Mouse (Mus musculus): ENCODE results near the gene Abhd17a. TPM values are rescaled to one million over a fixed set of nuclear protein-coding genes. Genes with fewer than 3 reads are reported as not detected.

Gene Abhd17a
- polyA plus RNA-seq, 1 experiment: 220 TPM

DNA sequence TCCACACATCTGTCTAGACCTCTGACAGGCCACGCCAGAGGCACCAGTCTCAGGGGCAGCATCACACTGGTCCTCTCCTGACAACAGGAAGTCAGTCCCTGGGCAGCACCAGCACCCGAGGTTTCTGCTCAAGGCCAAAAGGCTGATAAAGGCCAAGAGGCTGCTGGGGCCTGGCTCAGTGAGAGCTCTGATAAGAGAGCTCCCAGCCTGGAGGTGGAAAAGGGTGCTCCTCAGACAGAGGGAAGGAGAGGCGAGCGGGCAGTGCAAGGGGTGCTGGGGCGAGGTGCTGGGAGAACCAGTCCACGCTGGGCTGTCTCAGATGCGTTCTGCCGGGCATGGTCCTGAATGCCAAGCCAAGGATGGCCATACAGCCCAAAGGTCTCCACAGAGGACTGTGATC is 36.6 kb downstream of the Abhd17a start:
- Histone ChIP-seq H3K4me3 (ENCODE audit: extremely low read depth, insufficient read depth, insufficient read length) (no peak overlapping the region), H3K27ac (ENCODE audit: insufficient read depth, low read length) (no peak overlapping the region), H3K4me1 (ENCODE audit: control insufficient read depth, insufficient read depth, insufficient read length) (no peaks in the 10 kb centered on the region; the same call in 1 of the 2 replicates), H3K27me3 (ENCODE audit: control insufficient read depth, insufficient read depth, low read length) (no peaks in the 10 kb centered on the region), H3K36me3 (ENCODE audit: control insufficient read depth, insufficient read depth, low read length) (peaks cover 20% of the 10 kb centered on the region)
- no peak for DNase-seq (ENCODE audit: low read depth in 1 of 2, low spot score in 2 of 2)
- TF ChIP-seq POLR2A (IDR thresholded peaks at IDR 0.05; ENCODE audit: low read depth, low read length) (no peak), CTCF (IDR thresholded peaks at IDR 0.05; ENCODE audit: extremely low read depth, insufficient read depth, insufficient read length, insufficient replicate concordance) (no peak)
- 77% methylated on average over 8 of the region's 8 CpGs for WGBS

DNA sequence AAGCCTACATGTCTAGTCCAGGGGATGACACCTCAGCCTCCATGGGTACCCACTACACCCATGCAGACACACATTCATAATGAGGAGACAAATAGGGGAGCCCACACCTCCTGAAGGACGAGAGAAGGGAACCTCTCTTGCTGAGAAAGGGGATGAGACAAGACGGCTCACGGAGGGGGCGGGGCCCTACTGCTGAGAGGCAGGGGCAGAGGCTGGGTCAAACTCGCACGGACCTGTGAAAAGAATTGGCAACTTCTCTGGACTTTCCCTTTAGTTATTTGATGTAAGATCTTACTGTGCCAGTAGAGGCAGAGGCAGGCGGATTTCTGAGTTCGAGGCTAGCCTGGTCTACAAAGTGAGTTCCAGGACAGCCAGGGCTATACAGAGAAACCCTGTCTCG is 37.8 kb downstream of the Abhd17a start:
- Histone ChIP-seq H3K27me3 (ENCODE audit: control insufficient read depth, insufficient read depth, low read length) (no peaks in the 10 kb centered on the region), H3K4me1 (ENCODE audit: control insufficient read depth, insufficient read depth, insufficient read length) (no peaks in the 10 kb centered on the region), H3K36me3 (ENCODE audit: control insufficient read depth, insufficient read depth, low read length) (peaks cover 27% of the 10 kb centered on the region), H3K4me3 (ENCODE audit: extremely low read depth, insufficient read depth, insufficient read length) (no peak overlapping the region), H3K27ac (ENCODE audit: insufficient read depth, low read length) (no peak overlapping the region)
- no peak for DNase-seq (ENCODE audit: low read depth in 1 of 2, low spot score in 2 of 2)
- no peak for TF ChIP-seq POLR2A (IDR thresholded peaks at IDR 0.05; ENCODE audit: low read depth, low read length)
- TF ChIP-seq CTCF (IDR thresholded peaks at IDR 0.05; ENCODE audit: extremely low read depth, insufficient read depth, insufficient read length, insufficient replicate concordance): no peak
- WGBS: 83% methylated on average over 9 of the region's 9 CpGs

DNA sequence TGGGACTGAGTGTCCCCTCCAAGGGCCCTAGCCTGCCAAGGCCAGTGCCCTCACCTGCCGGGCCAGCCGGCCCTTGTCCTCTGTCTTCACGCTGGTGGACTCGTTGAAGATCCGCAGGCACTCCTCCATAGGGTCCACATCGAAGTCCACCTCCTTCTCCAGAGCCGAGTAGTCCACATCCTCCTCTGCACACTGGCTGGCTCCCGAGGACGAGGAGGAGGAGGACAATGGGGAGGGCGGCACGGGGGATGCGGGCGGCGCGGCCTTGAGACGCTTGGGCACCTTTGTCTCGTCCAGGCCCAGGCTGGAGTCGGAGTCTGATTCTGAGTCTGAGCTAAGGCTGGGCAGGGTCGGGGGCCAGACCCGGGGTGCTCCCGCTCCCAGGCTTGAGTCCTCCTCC is 40.9 kb downstream of the Abhd17a start:
- TF ChIP-seq CTCF (IDR thresholded peaks at IDR 0.05; ENCODE audit: extremely low read depth, insufficient read depth, insufficient read length, insufficient replicate concordance) (no peak), POLR2A (IDR thresholded peaks at IDR 0.05; ENCODE audit: low read depth, low read length) (no peak)
- no peak overlapping the region for H3K27ac ChIP-seq (ENCODE audit: insufficient read depth, low read length)
- 88% methylated on average over 21 of the region's 21 CpGs for WGBS
- DNase-seq (ENCODE audit: low read depth in 1 of 2, low spot score in 2 of 2): no peak
- no peak overlapping the region for H3K4me3 ChIP-seq (ENCODE audit: extremely low read depth, insufficient read depth, insufficient read length)
- no peaks in the 10 kb centered on the region for H3K27me3 ChIP-seq (ENCODE audit: control insufficient read depth, insufficient read depth, low read length)
- H3K36me3 ChIP-seq (ENCODE audit: control insufficient read depth, insufficient read depth, low read length): peaks cover 58% of the 10 kb centered on the region
- H3K4me1 ChIP-seq (ENCODE audit: control insufficient read depth, insufficient read depth, insufficient read length): no peaks in the 10 kb centered on the region

DNA sequence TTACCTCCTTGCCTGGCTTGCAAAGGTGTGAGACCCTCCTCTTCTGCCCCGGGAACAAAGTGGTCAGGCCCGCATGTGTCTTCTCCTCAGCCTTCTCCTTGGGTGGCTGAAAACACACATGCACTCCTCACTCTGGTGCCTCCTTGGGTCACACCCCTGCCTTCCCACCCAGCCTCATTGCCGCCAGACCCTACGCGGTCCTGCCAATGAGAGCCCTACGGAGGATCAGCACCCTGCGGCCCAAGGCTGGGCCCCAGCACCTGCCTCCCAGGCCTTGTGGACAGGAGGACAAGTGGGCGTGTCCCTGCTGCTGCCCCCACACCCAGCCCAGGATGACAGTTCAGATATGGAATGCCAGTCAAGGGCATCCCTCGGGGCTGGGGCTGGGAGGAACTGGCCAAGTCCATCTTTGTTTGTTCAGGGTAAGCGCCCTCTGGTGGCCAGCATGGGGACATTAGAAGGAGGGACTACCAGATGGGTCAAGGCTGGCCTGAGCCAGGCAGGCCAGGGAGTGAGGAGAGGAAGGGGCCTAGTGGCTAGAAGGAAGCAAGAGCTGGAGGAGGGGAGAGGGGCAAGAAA is 41.6 kb downstream of the Abhd17a start:
- peaks cover 66% of the 10 kb centered on the region for H3K36me3 ChIP-seq (ENCODE audit: control insufficient read depth, insufficient read depth, low read length)

DNA sequence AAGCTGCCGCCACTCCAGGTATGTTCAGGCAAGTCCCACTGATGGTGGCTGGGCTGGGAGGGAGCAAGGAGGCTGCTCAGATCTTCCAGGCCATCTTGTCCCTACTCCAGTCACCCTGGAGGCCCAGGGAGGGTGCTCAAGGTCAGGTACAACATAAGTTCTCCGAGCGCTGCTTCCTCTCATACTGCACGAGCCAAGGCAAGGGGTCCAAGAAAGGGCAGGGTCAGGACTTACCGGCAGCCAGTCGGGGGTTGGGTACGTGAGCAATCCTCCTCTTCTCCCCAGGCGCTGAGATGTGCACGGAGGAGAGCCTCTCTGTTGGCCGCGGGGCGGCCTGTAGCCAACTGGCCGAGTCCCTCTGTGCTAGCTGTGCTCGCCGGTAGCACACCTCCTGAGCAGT is 42.6 kb downstream of the Abhd17a start:
- H3K27me3 ChIP-seq (ENCODE audit: control insufficient read depth, insufficient read depth, low read length): no peaks in the 10 kb centered on the region
- TF ChIP-seq POLR2A (IDR thresholded peaks at IDR 0.05; ENCODE audit: low read depth, low read length) (no peak), CTCF (IDR thresholded peaks at IDR 0.05; ENCODE audit: extremely low read depth, insufficient read depth, insufficient read length, insufficient replicate concordance) (no peak)
- no peak overlapping the region for H3K4me3 ChIP-seq (ENCODE audit: extremely low read depth, insufficient read depth, insufficient read length)
- H3K36me3 ChIP-seq (ENCODE audit: control insufficient read depth, insufficient read depth, low read length): peaks cover 76% of the 10 kb centered on the region
- 97% methylated on average over 15 of the region's 15 CpGs for WGBS
- DNase-seq (ENCODE audit: low read depth in 1 of 2, low spot score in 2 of 2): no peak
- no peak overlapping the region for H3K27ac ChIP-seq (ENCODE audit: insufficient read depth, low read length)
- H3K4me1 ChIP-seq (ENCODE audit: control insufficient read depth, insufficient read depth, insufficient read length): no peaks in the 10 kb centered on the region

More for the DNA sequence above, 41.6 kb downstream of the Abhd17a start:
- 84% methylated on average over 10 of the region's 10 CpGs for WGBS
- Histone ChIP-seq H3K4me1 (ENCODE audit: control insufficient read depth, insufficient read depth, insufficient read length) (no peaks in the 10 kb centered on the region), H3K27ac (ENCODE audit: insufficient read depth, low read length) (no peak overlapping the region; the same call in 1 of the 2 replicates), H3K27me3 (ENCODE audit: control insufficient read depth, insufficient read depth, low read length) (no peaks in the 10 kb centered on the region), H3K4me3 (ENCODE audit: extremely low read depth, insufficient read depth, insufficient read length) (no peak overlapping the region)
- DNase-seq (ENCODE audit: low read depth in 1 of 2, low spot score in 2 of 2): peak in 1 of 2 experiments; percentile 48
- TF ChIP-seq POLR2A (IDR thresholded peaks at IDR 0.05; ENCODE audit: low read depth, low read length): no peak
- peak; percentile 68; the same call in 1 of the 2 replicates for TF ChIP-seq CTCF (IDR thresholded peaks at IDR 0.05; ENCODE audit: extremely low read depth, insufficient read depth, insufficient read length, insufficient replicate concordance)

DNA sequence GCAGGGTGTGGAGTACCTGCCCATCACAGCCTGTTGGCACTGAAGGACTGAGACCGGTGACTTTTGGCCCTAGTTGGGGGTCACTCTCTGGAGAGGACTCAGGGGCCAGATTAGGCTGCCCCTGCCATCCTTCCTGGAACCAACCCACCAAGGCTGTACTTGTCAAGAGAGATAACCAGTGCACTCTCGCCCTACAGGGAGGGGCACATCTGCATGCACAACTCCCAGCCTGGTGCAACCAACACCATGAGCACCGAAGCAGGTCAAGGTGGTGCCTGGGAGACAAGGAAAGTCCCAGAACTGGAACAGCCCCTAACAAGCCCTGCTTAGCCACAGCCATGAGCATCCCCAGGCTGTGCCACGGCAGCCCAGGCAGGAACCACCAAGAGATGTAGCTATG is 43.2 kb downstream of the Abhd17a start:
- peaks cover 81% of the 10 kb centered on the region for H3K36me3 ChIP-seq (ENCODE audit: control insufficient read depth, insufficient read depth, low read length)
- no peaks in the 10 kb centered on the region for H3K27me3 ChIP-seq (ENCODE audit: control insufficient read depth, insufficient read depth, low read length)
- no peak for DNase-seq (ENCODE audit: low read depth in 1 of 2, low spot score in 2 of 2)
- no peak overlapping the region for H3K27ac ChIP-seq (ENCODE audit: insufficient read depth, low read length)
- no peaks in the 10 kb centered on the region for H3K4me1 ChIP-seq (ENCODE audit: control insufficient read depth, insufficient read depth, insufficient read length)
- 85% methylated on average over 4 of the region's 4 CpGs for WGBS
- H3K4me3 ChIP-seq (ENCODE audit: extremely low read depth, insufficient read depth, insufficient read length): no peak overlapping the region
- TF ChIP-seq CTCF (IDR thresholded peaks at IDR 0.05; ENCODE audit: extremely low read depth, insufficient read depth, insufficient read length, insufficient replicate concordance) (no peak), POLR2A (IDR thresholded peaks at IDR 0.05; ENCODE audit: low read depth, low read length) (no peak)

DNA sequence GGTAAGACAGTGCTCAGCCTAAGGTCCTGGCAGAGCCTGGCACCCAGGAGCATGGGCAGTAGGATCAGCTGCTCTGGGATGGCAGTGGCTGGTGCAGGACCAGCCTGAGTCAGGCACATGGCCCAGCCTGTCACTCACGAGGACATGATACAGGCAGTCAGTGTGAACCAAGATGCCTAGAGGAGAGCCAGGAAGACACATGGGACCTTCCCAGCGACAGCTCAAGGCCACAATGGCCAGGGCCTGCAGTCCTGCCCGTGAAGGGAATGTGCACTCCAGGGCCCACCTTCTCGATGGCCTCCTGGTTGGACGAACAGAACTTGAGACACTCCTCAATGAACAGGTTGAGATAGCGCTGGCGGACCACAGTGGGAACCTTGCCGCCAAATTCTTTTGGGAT is 44.6 kb downstream of the Abhd17a start:
- Histone ChIP-seq H3K4me3 (ENCODE audit: extremely low read depth, insufficient read depth, insufficient read length) (no peak overlapping the region), H3K4me1 (ENCODE audit: control insufficient read depth, insufficient read depth, insufficient read length) (no peaks in the 10 kb centered on the region), H3K36me3 (ENCODE audit: control insufficient read depth, insufficient read depth, low read length) (peaks cover 83% of the 10 kb centered on the region), H3K27ac (ENCODE audit: insufficient read depth, low read length) (no peak overlapping the region), H3K27me3 (ENCODE audit: control insufficient read depth, insufficient read depth, low read length) (no peaks in the 10 kb centered on the region)
- no peak for DNase-seq (ENCODE audit: low read depth in 1 of 2, low spot score in 2 of 2)
- TF ChIP-seq CTCF (IDR thresholded peaks at IDR 0.05; ENCODE audit: extremely low read depth, insufficient read depth, insufficient read length, insufficient replicate concordance): no peak
- no peak for TF ChIP-seq POLR2A (IDR thresholded peaks at IDR 0.05; ENCODE audit: low read depth, low read length)
- 87% methylated on average over 8 of the region's 8 CpGs for WGBS
